Mouse (Mus musculus) cerebellum, adult 11-12 months (tissue): Measurements from ENCODE around the gene Spats2l.
A peak's percentile ranks its signal among the peaks of the same experiment; 100 is the strongest.

ENCODE experiments used
- DNase-seq: peaks from one replicate; pipeline ENCODE4 v3.0.0; 2022

Gene Spats2l

GRCm38 (mm10) chr1:57774001-57774667 lies at the start of gene Spats2l:
Gene Spats2l, plus strand, starts transcription at chr1:57774162.
- DNase-seq, result no peak

GRCm38 (mm10) chr1:57725268-57725667 lies 48.7 kb upstream of the Spats2l start:
- no peak for DNase-seq

GRCm38 (mm10) chr1:57735877-57736276 lies 38.1 kb upstream of the Spats2l start:
- no peak for DNase-seq

- DNase-seq, result no peak
Measured at GRCm38 (mm10) chr1:57741740-57742139, 32.2 kb upstream of the Spats2l start.

- no peak for DNase-seq
Measured at GRCm38 (mm10) chr1:57742266-57742665, 31.7 kb upstream of the Spats2l start.

GRCm38 (mm10) chr1:57751781-57752180 lies 22.2 kb upstream of the Spats2l start:
- DNase-seq, result no peak

- DNase-seq, result no peak
Measured at GRCm38 (mm10) chr1:57766396-57766795, 7.6 kb upstream of the Spats2l start.

- no peak for DNase-seq
Measured at GRCm38 (mm10) chr1:57773326-57773725, 636 bp upstream of the Spats2l start.

GRCm38 (mm10) chr1:57774668-57775495 lies 920 bp downstream of the Spats2l start:
- peak; percentile 4 for DNase-seq

- no peak for DNase-seq
Measured at GRCm38 (mm10) chr1:57775496-57775790, 1.5 kb downstream of the Spats2l start.

GRCm38 (mm10) chr1:57776671-57777281 lies 2.8 kb downstream of the Spats2l start:
- DNase-seq, result no peak

GRCm38 (mm10) chr1:57784300-57784699 lies 10.3 kb downstream of the Spats2l start:
- DNase-seq, result no peak

- no peak for DNase-seq
Measured at GRCm38 (mm10) chr1:57789831-57790230, 15.9 kb downstream of the Spats2l start.

- no peak for DNase-seq
Measured at GRCm38 (mm10) chr1:57792212-57792611, 18.2 kb downstream of the Spats2l start.

GRCm38 (mm10) chr1:57795838-57796237 lies 21.9 kb downstream of the Spats2l start:
- no peak for DNase-seq

- no peak for DNase-seq
Measured at GRCm38 (mm10) chr1:57799398-57799797, 25.4 kb downstream of the Spats2l start.

GRCm38 (mm10) chr1:57800846-57801245 lies 26.9 kb downstream of the Spats2l start:
- DNase-seq, result no peak

- no peak for DNase-seq
Measured at GRCm38 (mm10) chr1:57806126-57806525, 32.2 kb downstream of the Spats2l start.

- no peak for DNase-seq
Measured at GRCm38 (mm10) chr1:57807882-57808281, 33.9 kb downstream of the Spats2l start.

GRCm38 (mm10) chr1:57810221-57810620 lies 36.3 kb downstream of the Spats2l start:
- no peak for DNase-seq

- no peak for DNase-seq
Measured at GRCm38 (mm10) chr1:57817103-57817502, 43.1 kb downstream of the Spats2l start.

GRCm38 (mm10) chr1:57820428-57820997 lies 46.6 kb downstream of the Spats2l start:
- no peak for DNase-seq

- no peak for DNase-seq
Measured at GRCm38 (mm10) chr1:57824966-57825759, 51.2 kb downstream of the Spats2l start.
